29 mouse cellular contexts compared by ENCODE assay signal in genomic region chr4:138578406-138578805, GRCm38 (mm10). TPM values are rescaled to one million over a fixed set of nuclear protein-coding genes. Genes with fewer than 3 reads are reported as not detected.
DNase-seq lines count a peak whose midpoint lies in the region; ATAC-seq and TF ChIP-seq lines count a peak whose summit lies in the region.
"Had no signal": no experiment of that assay in that cellular context is flagged by ENCODE, and none has a peak within 500 bp of the region (broad histone marks: within the 10 kb centered on the region; RNA-seq: fewer than 3 reads in every experiment).

No protein-coding gene starts in this region.

- no peak for ATAC-seq in lung, postnatal 0 days
- ATAC-seq: forebrain, embryonic 14.5 days; forebrain, postnatal 0 days had no signal

- no peak overlapping the region for H3K9ac ChIP-seq in lung, postnatal 0 days (replicated peaks; ENCODE audit: low read depth)
- H3K9ac ChIP-seq in ES-E14 (ENCODE audit: insufficient read depth, low read depth, low read length, poor library complexity, severe bottlenecking): no peak overlapping the region
- H3K9ac ChIP-seq: embryonic facial prominence, embryonic 12.5 days; embryonic facial prominence, embryonic 15.5 days; forebrain, postnatal 0 days; hindbrain, embryonic 12.5 days; hindbrain, embryonic 15.5 days had no signal

- in situ Hi-C loops in ES-E14 (cut with MboI; ENCODE audit: low sequenced_read_pairs in 2 of 2, unreplicated experiment in 2 of 2): no loop called here

- DNase-seq in lung, postnatal 0 days (ENCODE audit: low spot score): peak; percentile 23
- no peak for DNase-seq in lung, adult 18-20 months
- DNase-seq in ES-E14 (ENCODE audit: low read depth, low spot score): peak; percentile 31
- peak; percentile 71 for DNase-seq in ZHBTc4 (ENCODE audit: low read depth, low spot score)
- DNase-seq in kidney, adult 18-20 months: no peak
- no peak for DNase-seq in layer of hippocampus, adult 18-20 months (ENCODE audit: low spot score in 2 of 2)
- DNase-seq: adrenal gland, postnatal 10 days; adrenal gland, postnatal 36 days; cerebellum, adult 18-20 months; cerebellum, adult 9-10 months; cerebellum, postnatal 14 days; forebrain, postnatal 0 days; gastrocnemius, adult 2 months; gastrocnemius, postnatal 14 days; heart, adult 11 months had no signal

- H3K9me3 ChIP-seq in lung, postnatal 0 days (ENCODE audit: low read length): no peaks in the 10 kb centered on the region
- no peaks in the 10 kb centered on the region for H3K9me3 ChIP-seq in ES-E14 (ENCODE audit: control insufficient read depth, insufficient read depth, low read depth, low read length)
- H3K9me3 ChIP-seq: embryonic facial prominence, embryonic 12.5 days; embryonic facial prominence, embryonic 15.5 days; hindbrain, embryonic 12.5 days; hindbrain, embryonic 15.5 days had no signal

- no peak overlapping the region for H3K4me2 ChIP-seq in lung, postnatal 0 days (replicated peaks; ENCODE audit: low read depth, low read length)
- H3K4me2 ChIP-seq: embryonic facial prominence, embryonic 12.5 days; embryonic facial prominence, embryonic 15.5 days; heart, embryonic 11.5 days; hindbrain, embryonic 12.5 days; hindbrain, embryonic 15.5 days had no signal

- TF ChIP-seq EP300 in lung, postnatal 0 days (IDR thresholded peaks at IDR 0.05): no peak

- no peak overlapping the region for H3K27ac ChIP-seq in lung, postnatal 0 days (ENCODE audit: low read length)
- no peak overlapping the region for H3K27ac ChIP-seq in ES-E14 (ENCODE audit: insufficient read depth, low read depth, low read length, poor library complexity, severe bottlenecking)
- H3K27ac ChIP-seq: embryonic facial prominence, embryonic 12.5 days; embryonic facial prominence, embryonic 15.5 days; gastrocnemius, adult 2 months; hindbrain, embryonic 12.5 days; hindbrain, embryonic 15.5 days had no signal

- H3K36me3 ChIP-seq in lung, postnatal 0 days (ENCODE audit: insufficient read depth, low read length): no peaks in the 10 kb centered on the region
- no peaks in the 10 kb centered on the region for H3K36me3 ChIP-seq in ES-E14 (ENCODE audit: control insufficient read depth, insufficient read depth, low read length, poor library complexity, severe bottlenecking)
- H3K36me3 ChIP-seq: embryonic facial prominence, embryonic 12.5 days; embryonic facial prominence, embryonic 15.5 days; hindbrain, embryonic 12.5 days; hindbrain, embryonic 15.5 days had no signal

- no peaks in the 10 kb centered on the region for H3K4me1 ChIP-seq in lung, postnatal 0 days (ENCODE audit: insufficient read depth, low read depth, low read length)
- peaks cover 0 to 4% of the 10 kb centered on the region in 2 experiments; a peak in 3 of 4 replicates for H3K4me1 ChIP-seq in ES-E14 (ENCODE audit: control insufficient read depth in 2 of 2, insufficient read depth in 2 of 2, low read length in 2 of 2, poor library complexity in 1 of 2)
- H3K4me1 ChIP-seq: embryonic facial prominence, embryonic 12.5 days; embryonic facial prominence, embryonic 15.5 days had no signal

- 56% methylated on average over 19 of the region's 19 CpGs for WGBS in lung, postnatal 0 days

- H3K4me3 ChIP-seq in lung, postnatal 0 days (ENCODE audit: low read depth, low read length): no peak overlapping the region
- no peak overlapping the region for H3K4me3 ChIP-seq in ES-E14 (ENCODE audit: insufficient read depth in 1 of 2, low read depth in 1 of 2, low read length in 2 of 2, poor library complexity in 1 of 2, severe bottlenecking in 1 of 2)
- H3K4me3 ChIP-seq: embryonic facial prominence, embryonic 12.5 days; embryonic facial prominence, embryonic 15.5 days; gastrocnemius, adult 2 months; hindbrain, embryonic 12.5 days; hindbrain, embryonic 15.5 days had no signal

- no peaks in the 10 kb centered on the region for H3K27me3 ChIP-seq in lung, postnatal 0 days (replicated peaks; ENCODE audit: insufficient read depth, low read length)
- H3K27me3 ChIP-seq: embryonic facial prominence, embryonic 12.5 days; embryonic facial prominence, embryonic 15.5 days; hindbrain, embryonic 12.5 days; hindbrain, embryonic 15.5 days had no signal

- TF ChIP-seq CTCF in lung, postnatal 0 days (IDR thresholded peaks at IDR 0.05): no peak

TF ChIP-seq in ES-E14, 5 proteins besides CTCF, POLR2A, EP300 and RAD21:
- TF ChIP-seq ZNF384 (IDR thresholded peaks at IDR 0.05; ENCODE audit: low read depth, low read length) (no peak), HCFC1 (IDR thresholded peaks at IDR 0.05; ENCODE audit: borderline replicate concordance, insufficient read depth, low read length) (no peak), MAFK (IDR thresholded peaks at IDR 0.05; ENCODE audit: insufficient read depth, low read depth, low read length) (no peak), CHD2 (IDR thresholded peaks at IDR 0.05; ENCODE audit: low read depth, low read length) (no peak), ZC3H11A (IDR thresholded peaks at IDR 0.05; ENCODE audit: borderline replicate concordance, low read depth, low read length) (no peak)

RNA-seq across cellular contexts. Expression of gene Vwa5b1, which starts 57.3 kb away (rescaled TPM):
- polyA plus RNA-seq in lung, postnatal 0 days (2015; fragmentation: Nextera tagmentation; extraction: Ambion mirVana): 0.08 and 0.12 TPM in 2 replicates
- total RNA-seq in ES-E14 (2012; rRNA removed): 0.21 TPM in 1 of 2 replicates, not detected in the other
- 1 to 10 TPM; 4.3 to 4.6 TPM for total RNA-seq in layer of hippocampus, adult 18-20 months (2021)
- total RNA-seq: adrenal gland, adult 18-20 months; adrenal gland, postnatal 36 days; common myeloid progenitor, adult 5-6 weeks; gastrocnemius, adult 2 months; gastrocnemius, postnatal 14 days; gastrocnemius, postnatal 4 days; heart, adult 8-10 months; heart, postnatal 25 days; hematopoietic stem cell, adult 5-6 weeks had no signal
- polyA plus RNA-seq: heart, embryonic 11.5 days; heart, embryonic 14.5 days; heart, postnatal 0 days had no signal

Comparison
In these comparisons a context has a peak if more than half of its experiments do, and no peak if none do; other contexts are left out.
1. DNase-seq: peak in lung, postnatal 0 days (single experiment), ES-E14 (single experiment) and ZHBTc4 (single experiment); none in lung, adult 18-20 months (0 of 2), kidney, adult 18-20 months (single experiment) and layer of hippocampus, adult 18-20 months (0 of 2).